Mouse (Mus musculus): ENCODE measurements around the gene Calm4.

- TF ChIP-seq POLR2A (IDR thresholded peaks at IDR 0.05; ENCODE audit: extremely low read depth, insufficient read depth, low read length) (no peak), CTCF (IDR thresholded peaks at IDR 0.05; ENCODE audit: low read depth, low read length) (no peak)
Observed at GRCm38 (mm10) chr13:3862922-3863580, 25.5 kb downstream of the Calm4 start.

All from liver, adult 2 months (tissue).